Mouse (Mus musculus) lung, postnatal 0 days (tissue): ENCODE measurements around the gene Tmed1. TPM values are rescaled to one million over a fixed set of nuclear protein-coding genes. Genes with fewer than 3 reads are reported as not detected.
"Not testable (repeated sequence)": the region's sequence is repeated elsewhere in the genome, so short reads cannot be mapped to it uniquely, and the experiment has no call there.

Experiments
- ATAC-seq: fragments of 200-750 bp; cut with Nextera tagmentation; 2 replicates; pipeline ENCODE4 v1.8.0; 2017; ENCODE audit warnings: moderate library complexity
- DNase-seq: peaks from one replicate; pipeline ENCODE4 v3.0.0-alpha.2; 2016; ENCODE audit warnings: low spot score
- H3K27ac ChIP-seq: fragments of 300-500 bp; sonication (generic); 2 replicates; pipeline ENCODE4 v1.5.1; 2014; ENCODE audit warnings: antibody characterized with exemption, mild to moderate bottlenecking, low read length, mixed read lengths
- H3K27me3 ChIP-seq: fragments of 300-500 bp; sonication (generic); replicated peaks from 2 replicates; pipeline ENCODE4 v1.6.1; 2014; ENCODE audit warnings: low read length, mixed read lengths; ENCODE audit not compliant: insufficient read depth
- H3K36me3 ChIP-seq: fragments of 300-500 bp; sonication (generic); 2 replicates; pipeline ENCODE4 v1.6.1; 2014; ENCODE audit warnings: low read length, mixed read lengths; ENCODE audit not compliant: insufficient read depth
- H3K4me1 ChIP-seq: fragments of 300-500 bp; sonication (generic); 2 replicates; pipeline ENCODE4 v1.6.1; 2014; ENCODE audit warnings: antibody characterized with exemption, low read depth, low read length, mixed read lengths; ENCODE audit not compliant: insufficient read depth
- H3K4me2 ChIP-seq: fragments of 300-500 bp; sonication (generic); replicated peaks from 2 replicates; pipeline ENCODE4 v1.6.1; 2014; ENCODE audit warnings: low read depth, mild to moderate bottlenecking, low read length, moderate library complexity, mixed read lengths
- H3K4me3 ChIP-seq: fragments of 300-500 bp; sonication (generic); 2 replicates; pipeline ENCODE4 v1.5.1; 2014; ENCODE audit warnings: low read depth, low read length
- H3K9ac ChIP-seq: fragments of 300-500 bp; sonication (generic); replicated peaks from 2 replicates; pipeline ENCODE4 v1.6.1; 2014; ENCODE audit warnings: low read depth, mild to moderate bottlenecking
- H3K9me3 ChIP-seq: fragments of 300-500 bp; sonication (generic); 2 replicates; pipeline ENCODE4 v1.6.1; 2016; ENCODE audit warnings: low read length, mixed read lengths
- CTCF ChIP-seq: IDR thresholded peaks from 2 replicates; pipeline ENCODE4 v1.5.1; 2016; ENCODE audit warnings: antibody characterized with exemption, mild to moderate bottlenecking
- EP300 ChIP-seq: IDR thresholded peaks from 2 replicates; pipeline ENCODE4 v1.6.1; 2016; ENCODE audit warnings: antibody characterized with exemption, mild to moderate bottlenecking, control low read depth
- WGBS: fragments of 180-500 bp; shearing (Covaris S2); extraction: QIAGEN DNeasy Blood & Tissue Kit; methylation state at CpG from one replicate; pipeline ENCODE4 v1.1.7; 2014; 5-methylcytosine and 5-hydroxymethylcytosine counted together
- microRNA-seq: library from miRNA; unstranded; fragments of <30 nt; microRNA quantifications from one replicate; pipeline ENCODE4, GENCODE M21; 2016
- polyA plus RNA-seq: library from polyadenylated mRNA; unstranded; fragments of >200 nt; fragmentation: Nextera tagmentation; extraction: Ambion mirVana; gene quantifications from 2 replicates; pipeline ENCODE4 v1.2.1, GENCODE M21; 2015

The Tmed1 gene
- polyA plus RNA-seq, 1 experiment from 2014 or later = 71.3 TPM

GRCm38 (mm10) chr9:21469032-21470024 is 40.7 kb downstream of the Tmed1 start:
- no peak overlapping the region for H3K4me3 ChIP-seq
- H3K36me3 ChIP-seq = peaks cover 45% of the 10 kb centered on the region
- DNase-seq = peak; percentile 35
- TF ChIP-seq CTCF (peak; percentile 78), EP300 (no peak)
- no peak overlapping the region for H3K4me2 ChIP-seq
- H3K9me3 ChIP-seq = no peaks in the 10 kb centered on the region
- peak; percentile 41 for ATAC-seq
- H3K27me3 ChIP-seq = no peaks in the 10 kb centered on the region
- WGBS = 83% methylated on average over 18 of the region's 20 CpGs
- H3K27ac ChIP-seq = no peak overlapping the region
- H3K4me1 ChIP-seq = no peaks in the 10 kb centered on the region
- H3K9ac ChIP-seq = no peak overlapping the region

- H3K9me3 ChIP-seq, ATAC-seq, DNase-seq, H3K9ac ChIP-seq, H3K4me3 ChIP-seq, H3K27me3 ChIP-seq, H3K4me1 ChIP-seq, H3K4me2 ChIP-seq, H3K27ac ChIP-seq: not testable (repeated sequence)
- peaks cover 24% of the 10 kb centered on the region for H3K36me3 ChIP-seq
- 78% methylated on average over 7 of the region's 7 CpGs for WGBS
Observed at GRCm38 (mm10) chr9:21464565-21464928, 45.5 kb downstream of the Tmed1 start.

GRCm38 (mm10) chr9:21463766-21464564 is 46.1 kb downstream of the Tmed1 start:
- ATAC-seq (no peak), DNase-seq (no peak)
- Histone ChIP-seq H3K4me3 (no peak overlapping the region), H3K9ac (no peak overlapping the region), H3K9me3 (no peaks in the 10 kb centered on the region), H3K4me2 (no peak overlapping the region), H3K27ac (peak overlapping the region; percentile 47; the same call in 1 of the 2 replicates), H3K36me3 (peaks cover 19% of the 10 kb centered on the region), H3K4me1 (peaks cover 4% of the 10 kb centered on the region; the same call in 1 of the 2 replicates), H3K27me3 (no peaks in the 10 kb centered on the region)
- 69% methylated on average over 3 of the region's 3 CpGs for WGBS
- no peak for TF ChIP-seq EP300
- no peak for TF ChIP-seq CTCF

DNA sequence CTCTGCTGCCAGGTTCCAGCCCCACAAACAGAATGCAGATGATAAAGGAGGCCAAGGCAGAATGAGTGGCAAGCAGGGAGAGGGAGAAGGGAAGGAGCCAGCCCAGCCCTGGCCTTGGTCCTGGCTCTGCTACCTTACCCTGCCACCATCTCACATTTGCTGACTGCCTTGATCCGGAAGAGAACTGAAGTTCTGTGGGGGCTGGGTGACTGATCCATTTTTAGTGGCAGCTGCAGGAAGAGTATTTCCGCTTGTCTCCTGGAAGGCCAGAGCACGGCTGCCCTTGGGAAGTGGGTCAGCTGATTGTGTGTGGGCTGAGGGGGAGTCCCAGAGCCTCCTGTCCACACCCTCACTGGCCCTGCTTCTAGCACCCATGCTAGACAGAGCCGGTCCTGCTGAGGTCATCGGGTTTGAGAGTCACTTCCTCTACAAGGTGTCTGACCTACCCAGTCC is 46.9 kb downstream of the Tmed1 start:
- Histone ChIP-seq H3K9me3 (no peaks in the 10 kb centered on the region), H3K4me1 (peaks cover 4% of the 10 kb centered on the region; the same call in 1 of the 2 replicates), H3K36me3 (peaks cover 16% of the 10 kb centered on the region), H3K4me2 (no peak overlapping the region), H3K27ac (peak overlapping the region; percentile 68), H3K4me3 (no peak overlapping the region), H3K9ac (no peak overlapping the region), H3K27me3 (no peaks in the 10 kb centered on the region)
- peak; percentile 58 for TF ChIP-seq EP300
- no peak for TF ChIP-seq CTCF
- DNase-seq (peak; percentile 73), ATAC-seq (peak; percentile 96)
- WGBS = 37% methylated on average over 5 of the region's 5 CpGs

- no peak overlapping the region for H3K4me3 ChIP-seq
- H3K36me3 ChIP-seq = peaks cover 7% of the 10 kb centered on the region; the same call in 1 of the 2 replicates
- no peaks in the 10 kb centered on the region for H3K27me3 ChIP-seq
- TF ChIP-seq EP300 (no peak), CTCF (no peak)
- ATAC-seq (no peak), DNase-seq (no peak)
- no peak overlapping the region for H3K4me2 ChIP-seq
- no peak overlapping the region for H3K9ac ChIP-seq
- peaks cover 4% of the 10 kb centered on the region; the same call in 1 of the 2 replicates for H3K4me1 ChIP-seq
- no peak overlapping the region for H3K27ac ChIP-seq
- no peaks in the 10 kb centered on the region for H3K9me3 ChIP-seq
- WGBS = 88% methylated on average over 3 of the region's 3 CpGs
Observed at GRCm38 (mm10) chr9:21460400-21460940, 49.6 kb downstream of the Tmed1 start.

GRCm38 (mm10) chr9:21458821-21459220 is 51.2 kb downstream of the Tmed1 start:
- Histone ChIP-seq H3K27me3 (no peaks in the 10 kb centered on the region), H3K36me3 (0 out of 2 replicates have a peak, but pooled peaks cover 3% of the 10 kb centered on the region), H3K9ac (no peak overlapping the region), H3K4me1 (peaks cover 4% of the 10 kb centered on the region; the same call in 1 of the 2 replicates), H3K9me3 (no peaks in the 10 kb centered on the region), H3K4me2 (no peak overlapping the region), H3K4me3 (no peak overlapping the region), H3K27ac (no peak overlapping the region)
- ATAC-seq (no peak), DNase-seq (no peak)
- TF ChIP-seq EP300 (no peak), CTCF (no peak)
- 84% methylated on average over 3 of the region's 3 CpGs for WGBS

Small RNAs within 50 kb of the gene (microRNA-seq; reads per million reads assigned to microRNA genes)
- gene Mir199a-1 = 5.9 reads per million, percentile 16 among the genes with 10 or more reads in this experiment

Other genes with a start within 250 kb of the Tmed1 start
- gene Atg4d, start 245.0 kb downstream of the Tmed1 start, polyA plus RNA-seq = 36.4 and 40.0 TPM in 2 replicates
- 8.9 and 11.9 TPM in 2 replicates for gene Kri1, start 222.3 kb downstream of the Tmed1 start, polyA plus RNA-seq
- 33.9 and 34.9 TPM in 2 replicates for gene Cdkn2d, start 218.8 kb downstream of the Tmed1 start, polyA plus RNA-seq
- 35.9 and 36.4 TPM in 2 replicates for gene Ap1m2, start 197.9 kb downstream of the Tmed1 start, polyA plus RNA-seq
- 155 and 165 TPM in 2 replicates for gene Slc44a2, start 189.6 kb downstream of the Tmed1 start, polyA plus RNA-seq
- 53.4 and 58.5 TPM in 2 replicates for gene Ilf3, start 142.4 kb downstream of the Tmed1 start, polyA plus RNA-seq
- gene Qtrt1, start 98.4 kb downstream of the Tmed1 start, polyA plus RNA-seq = 17.4 and 20.6 TPM in 2 replicates
- 79.8 and 81.1 TPM in 2 replicates for gene Dnm2, start 85.3 kb downstream of the Tmed1 start, polyA plus RNA-seq
- gene AB124611, start 15.9 kb upstream of the Tmed1 start, polyA plus RNA-seq = 5.2 and 5.5 TPM in 2 replicates
- gene Carm1, start 36.6 kb upstream of the Tmed1 start, polyA plus RNA-seq = 10.8 and 12.2 TPM in 2 replicates
- gene Timm29, start 82.5 kb upstream of the Tmed1 start, polyA plus RNA-seq = 16.5 and 17.3 TPM in 2 replicates
- gene Yipf2, start 82.6 kb upstream of the Tmed1 start, polyA plus RNA-seq = 28.3 and 30.3 TPM in 2 replicates
- gene Smarca4, start 105.9 kb upstream of the Tmed1 start, polyA plus RNA-seq = 22.3 and 22.4 TPM in 2 replicates
- 52.2 and 56.8 TPM in 2 replicates for gene Ldlr, start 213.2 kb upstream of the Tmed1 start, polyA plus RNA-seq